Mouse (Mus musculus): ENCODE results near the gene Gm2026. TPM values are rescaled to one million over a fixed set of nuclear protein-coding genes. Genes with fewer than 3 reads are reported as not detected.
"Not testable (repeated sequence)": the region's sequence is repeated elsewhere in the genome, so short reads cannot be mapped to it uniquely, and the experiment has no call there.

Gene Gm2026
- total RNA-seq (2012; rRNA removed) = 9.5 and 12.1 TPM in 2 replicates

GRCm38 (mm10) chr2:175965031-175965430 is at the start of gene Gm2026:
TSS of gene Gm2026 (plus strand) at chr2:175965331.
- DNase-seq (ENCODE audit: low read depth, low spot score); H3K9ac ChIP-seq (ENCODE audit: insufficient read depth, low read depth, low read length, poor library complexity, severe bottlenecking); H3K27ac ChIP-seq (ENCODE audit: insufficient read depth, low read depth, low read length, poor library complexity, severe bottlenecking); H3K9me3 ChIP-seq (ENCODE audit: control insufficient read depth, insufficient read depth, low read depth, low read length); in situ Hi-C loops (cut with MboI; ENCODE audit: low sequenced_read_pairs in 2 of 2, unreplicated experiment in 2 of 2); H3K4me3 ChIP-seq (ENCODE audit: insufficient read depth in 1 of 2, low read depth in 1 of 2, low read length in 2 of 2, poor library complexity in 1 of 2, severe bottlenecking in 1 of 2); H3K4me1 ChIP-seq (ENCODE audit: control insufficient read depth in 2 of 2, insufficient read depth in 2 of 2, low read length in 2 of 2, poor library complexity in 1 of 2); H3K36me3 ChIP-seq (ENCODE audit: control insufficient read depth, insufficient read depth, low read length, poor library complexity, severe bottlenecking): not testable (repeated sequence)

GRCm38 (mm10) chr2:175931000-175931399 is 34.1 kb upstream of the Gm2026 start, which contains the start of gene Zfp966:
TSS of gene Zfp966 (minus strand) at chr2:175931100.
- H3K27ac ChIP-seq (ENCODE audit: insufficient read depth, low read depth, low read length, poor library complexity, severe bottlenecking); H3K4me3 ChIP-seq (ENCODE audit: insufficient read depth in 1 of 2, low read depth in 1 of 2, low read length in 2 of 2, poor library complexity in 1 of 2, severe bottlenecking in 1 of 2); in situ Hi-C loops (cut with MboI; ENCODE audit: low sequenced_read_pairs in 2 of 2, unreplicated experiment in 2 of 2); H3K36me3 ChIP-seq (ENCODE audit: control insufficient read depth, insufficient read depth, low read length, poor library complexity, severe bottlenecking); H3K9ac ChIP-seq (ENCODE audit: insufficient read depth, low read depth, low read length, poor library complexity, severe bottlenecking); H3K9me3 ChIP-seq (ENCODE audit: control insufficient read depth, insufficient read depth, low read depth, low read length); DNase-seq (ENCODE audit: low read depth, low spot score); H3K4me1 ChIP-seq (ENCODE audit: control insufficient read depth in 2 of 2, insufficient read depth in 2 of 2, low read length in 2 of 2, poor library complexity in 1 of 2): not testable (repeated sequence)

Other genes starting within 250 kb of the Gm2026 start
- gene Gm2007, start 223.8 kb upstream of the Gm2026 start, total RNA-seq (2012; rRNA removed) = not detected in 2 replicates
- 13.7 and 14.3 TPM in 2 replicates for gene Gm14288, start 164.2 kb upstream of the Gm2026 start, total RNA-seq (2012; rRNA removed)
- gene Gm6710, start 96.1 kb upstream of the Gm2026 start, total RNA-seq (2012; rRNA removed) = 7.0 and 11.1 TPM in 2 replicates
- 28.4 and 34.6 TPM in 2 replicates for gene Zfp966, start 34.2 kb upstream of the Gm2026 start, total RNA-seq (2012; rRNA removed)
- 14.5 and 26.5 TPM in 2 replicates for gene Gm2004, start 184.5 kb downstream of the Gm2026 start, total RNA-seq (2012; rRNA removed)

All from ES-E14 (cell line).